Mouse (Mus musculus) bone marrow, adult 2 months (tissue): ENCODE results near the gene Fam184b.

Experiments used
- CTCF ChIP-seq: fragments of 200-500 bp; IDR thresholded peaks from 2 replicates; pipeline ENCODE4 v1.5.1; 2011; ENCODE audit warnings: low read length, control low read depth; ENCODE audit not compliant: control insufficient read depth, insufficient read depth
- POLR2A ChIP-seq: fragments of 200-500 bp; IDR thresholded peaks from 2 replicates; pipeline ENCODE4 v1.6.1; 2011; ENCODE audit warnings: low read depth, mild to moderate bottlenecking, control low read depth, low read length, borderline replicate concordance; ENCODE audit not compliant: control insufficient read depth

GRCm38 (mm10) chr5:45497564-45497963 is 141.8 kb downstream of the Fam184b start:
- TF ChIP-seq CTCF (no peak), POLR2A (no peak)
